Mouse (Mus musculus) forebrain, embryonic 11.5 days (tissue): ENCODE results near the gene B3galt1. TPM values are rescaled to one million over a fixed set of nuclear protein-coding genes. Genes with fewer than 3 reads are reported as not detected.

ENCODE experiments used
- ATAC-seq: fragments of 200-750 bp; cut with Nextera tagmentation; replicated peaks from 2 replicates; pipeline ENCODE4 v1.8.0; 2017; ENCODE audit warnings: moderate TSS enrichment; ENCODE audit not compliant: low FRiP score
- DNase-seq: peaks from one replicate; pipeline ENCODE4 v3.0.0-alpha.2; 2017; ENCODE audit warnings: low spot score
- H3K27ac ChIP-seq: fragments of 300-500 bp; sonication (generic); 2 replicates; pipeline ENCODE4 v1.5.1; 2014; ENCODE audit warnings: low read depth, low read length
- H3K27me3 ChIP-seq: fragments of 300-500 bp; sonication (generic); 2 replicates; pipeline ENCODE4 v1.6.1; 2014; ENCODE audit warnings: mild to moderate bottlenecking, low read length, mixed read lengths; ENCODE audit not compliant: control insufficient read depth, insufficient read depth
- H3K36me3 ChIP-seq: fragments of 300-500 bp; sonication (generic); 2 replicates; pipeline ENCODE4 v1.6.1; 2014; ENCODE audit warnings: mild to moderate bottlenecking, low read length, moderate library complexity, mixed read lengths; ENCODE audit not compliant: control insufficient read depth, insufficient read depth
- H3K4me1 ChIP-seq: fragments of 300-500 bp; sonication (generic); replicated peaks from 2 replicates; pipeline ENCODE4 v1.6.1; 2014; ENCODE audit warnings: low read length, mixed read lengths; ENCODE audit not compliant: control insufficient read depth, insufficient read depth
- H3K4me2 ChIP-seq: fragments of 300-500 bp; sonication (generic); 2 replicates; pipeline ENCODE4 v1.6.1; 2014; ENCODE audit warnings: low read depth, mild to moderate bottlenecking, low read length, moderate library complexity, mixed read lengths; ENCODE audit not compliant: severe bottlenecking
- H3K4me3 ChIP-seq: fragments of 300-500 bp; sonication (generic); 2 replicates; pipeline ENCODE4 v1.5.1; 2014; ENCODE audit warnings: low read depth, low read length
- H3K9ac ChIP-seq: fragments of 300-500 bp; sonication (generic); 2 replicates; pipeline ENCODE4 v1.6.1; 2014; ENCODE audit warnings: low read length
- H3K9me3 ChIP-seq: fragments of 300-500 bp; sonication (generic); 2 replicates; pipeline ENCODE4 v1.6.1; 2016; ENCODE audit warnings: low read length, mixed read lengths; ENCODE audit not compliant: control insufficient read depth
- WGBS: fragments of 180-500 bp; shearing (Covaris S2); extraction: QIAGEN DNeasy Blood & Tissue Kit; methylation state at CpG from one replicate; pipeline ENCODE4 v1.1.7; 2014; 5-methylcytosine and 5-hydroxymethylcytosine counted together
- polyA plus RNA-seq: library from polyadenylated mRNA; unstranded; fragments of >200 nt; fragmentation: Nextera tagmentation; extraction: Ambion mirVana; gene quantifications from 2 replicates; pipeline ENCODE4 v1.2.1, GENCODE M21; 2014

The B3galt1 gene
- polyA plus RNA-seq, 1 experiment from 2014 or later = 13.4 TPM

DNA sequence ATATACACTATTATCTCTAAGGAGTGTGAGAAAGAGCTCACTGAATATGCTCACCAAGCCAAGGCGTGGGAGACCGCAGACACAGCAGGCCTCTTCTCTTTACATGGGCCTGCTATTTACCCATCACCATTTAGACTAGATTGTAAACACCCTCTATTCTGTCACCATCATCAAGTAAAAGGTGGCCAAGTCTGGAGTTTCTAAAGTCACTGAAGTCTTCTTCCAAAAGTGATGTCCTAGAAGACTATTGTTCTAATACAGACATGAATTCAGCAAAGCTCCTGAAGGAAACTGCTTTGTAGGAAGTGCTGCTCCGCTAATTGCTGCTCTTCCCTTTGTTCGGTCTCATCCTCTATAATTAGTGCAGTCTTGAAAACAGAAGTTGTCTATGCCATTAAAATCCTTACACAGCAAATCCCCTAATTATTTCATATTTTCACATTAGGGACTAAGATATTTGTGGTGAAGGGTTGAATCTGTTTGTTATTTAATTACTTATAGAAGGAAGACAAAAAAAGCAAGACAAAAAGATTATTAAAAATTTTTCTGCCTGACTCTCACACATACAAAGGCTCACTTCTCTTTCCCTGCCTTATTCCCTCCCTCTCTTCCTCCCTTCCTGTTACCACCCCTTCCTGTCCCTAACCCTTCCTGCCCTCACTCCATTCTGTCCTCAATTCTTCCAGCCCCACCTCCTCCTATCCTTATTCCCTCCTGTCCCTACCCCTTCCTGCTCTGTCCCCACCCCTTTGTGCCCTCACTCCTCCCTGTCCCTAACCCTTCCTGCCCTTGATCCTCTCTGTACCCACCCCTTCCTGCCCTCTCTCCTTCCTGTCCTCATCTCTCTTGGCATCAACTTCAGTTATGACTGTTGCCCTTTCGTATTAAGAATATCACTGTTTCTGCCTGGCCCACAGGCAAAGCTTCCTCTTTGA lies 514.0 kb downstream of the B3galt1 start:
- H3K4me1 ChIP-seq = no peaks in the 10 kb centered on the region; the same call in 1 of the 2 replicates
- no peak overlapping the region for H3K9ac ChIP-seq
- H3K4me3 ChIP-seq = no peak overlapping the region
- no peaks in the 10 kb centered on the region for H3K9me3 ChIP-seq
- H3K4me2 ChIP-seq = no peak overlapping the region
- no peaks in the 10 kb centered on the region for H3K36me3 ChIP-seq
- H3K27me3 ChIP-seq = no peaks in the 10 kb centered on the region
- WGBS = 72% methylated on average over 5 of the region's 5 CpGs
- no peak overlapping the region for H3K27ac ChIP-seq
- DNase-seq (no peak), ATAC-seq (peak; percentile 15; the same call in 1 of the 2 replicates)

DNA sequence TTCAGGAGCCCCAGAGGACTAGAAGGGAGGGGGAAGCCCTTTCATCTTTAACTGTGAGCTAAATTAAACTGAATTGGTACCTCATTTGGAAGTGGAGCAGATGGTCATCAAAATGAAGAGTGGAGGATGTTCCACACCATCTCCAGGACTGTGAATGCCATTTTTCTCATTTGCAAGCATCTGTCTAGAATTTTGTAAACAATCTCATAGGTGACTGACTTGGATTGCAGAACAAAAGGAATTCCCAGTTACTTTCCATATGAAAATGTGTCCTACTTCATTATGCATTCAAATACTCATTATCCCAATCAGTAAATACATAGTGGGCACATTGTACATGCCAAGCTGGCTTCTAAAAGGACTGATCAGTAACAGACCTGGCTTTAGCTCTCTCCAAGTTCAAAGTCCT lies 515.2 kb downstream of the B3galt1 start:
- Histone ChIP-seq H3K27ac (no peak overlapping the region), H3K4me1 (no peaks in the 10 kb centered on the region; the same call in 1 of the 2 replicates), H3K36me3 (no peaks in the 10 kb centered on the region), H3K27me3 (no peaks in the 10 kb centered on the region), H3K4me3 (no peak overlapping the region), H3K9me3 (no peaks in the 10 kb centered on the region), H3K4me2 (no peak overlapping the region), H3K9ac (no peak overlapping the region)
- ATAC-seq (0 out of 2 replicates have a peak, but pooled peaks have one; percentile 33), DNase-seq (no peak)

- no peaks in the 10 kb centered on the region; the same call in 1 of the 2 replicates for H3K4me1 ChIP-seq
- H3K4me2 ChIP-seq = no peak overlapping the region
- H3K4me3 ChIP-seq = no peak overlapping the region
- WGBS = 75% methylated on average over 1 of the region's 1 CpGs
- no peak for ATAC-seq
- no peak for DNase-seq
- H3K27ac ChIP-seq = no peak overlapping the region
- no peaks in the 10 kb centered on the region for H3K36me3 ChIP-seq
- H3K27me3 ChIP-seq = no peaks in the 10 kb centered on the region
- no peak overlapping the region for H3K9ac ChIP-seq
- no peaks in the 10 kb centered on the region for H3K9me3 ChIP-seq
Observed at GRCm38 (mm10) chr2:68084483-68084882, 518.8 kb downstream of the B3galt1 start.

DNA sequence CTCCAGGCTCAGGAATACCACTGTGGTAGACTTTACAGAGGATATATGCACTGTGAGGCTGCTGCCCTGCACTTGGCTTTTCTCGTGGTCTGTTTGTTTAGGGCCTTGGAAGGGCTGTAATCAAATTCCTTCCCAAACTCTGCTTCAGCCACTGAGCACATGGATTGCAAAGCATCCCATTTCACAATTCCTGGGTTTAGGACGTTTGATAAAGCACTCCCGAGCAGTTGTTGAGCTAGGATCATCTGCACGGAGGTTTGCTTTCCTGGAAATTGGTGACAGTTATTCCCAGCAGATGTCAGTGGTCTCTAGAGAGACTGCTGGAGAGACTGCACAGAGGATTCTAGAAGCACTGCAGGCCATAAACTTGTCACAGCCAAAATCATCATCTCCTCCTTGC lies 520.4 kb downstream of the B3galt1 start:
- no peak overlapping the region for H3K9ac ChIP-seq
- H3K27ac ChIP-seq = no peak overlapping the region
- no peaks in the 10 kb centered on the region for H3K27me3 ChIP-seq
- 80% methylated on average over 4 of the region's 4 CpGs for WGBS
- H3K4me2 ChIP-seq = no peak overlapping the region
- no peaks in the 10 kb centered on the region for H3K36me3 ChIP-seq
- no peak for ATAC-seq
- no peaks in the 10 kb centered on the region; the same call in 1 of the 2 replicates for H3K4me1 ChIP-seq
- H3K9me3 ChIP-seq = no peaks in the 10 kb centered on the region
- H3K4me3 ChIP-seq = no peak overlapping the region
- DNase-seq = no peak

DNA sequence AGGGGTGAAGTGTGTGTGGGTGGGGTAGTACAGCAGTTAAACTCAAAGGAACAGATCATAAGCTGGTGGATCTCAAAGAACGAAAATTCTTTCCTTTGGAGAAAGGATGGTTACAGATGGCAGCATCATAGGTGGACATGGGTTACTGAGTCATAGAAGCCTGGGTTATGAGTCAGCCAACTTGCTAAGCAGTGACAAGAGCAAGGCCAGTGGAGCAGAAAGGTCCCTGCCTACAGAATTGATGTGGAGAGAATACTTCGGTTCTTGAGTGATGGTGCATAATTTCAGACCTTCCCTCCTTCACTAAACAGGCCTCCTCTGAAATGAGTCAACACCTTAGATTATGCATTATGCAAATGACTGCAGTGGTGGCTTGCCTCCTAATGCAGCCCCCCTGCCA lies 525.9 kb downstream of the B3galt1 start:
- Histone ChIP-seq H3K9me3 (no peaks in the 10 kb centered on the region), H3K4me3 (no peak overlapping the region), H3K4me2 (no peak overlapping the region), H3K4me1 (no peaks in the 10 kb centered on the region), H3K36me3 (no peaks in the 10 kb centered on the region), H3K27ac (no peak overlapping the region), H3K9ac (no peak overlapping the region), H3K27me3 (no peaks in the 10 kb centered on the region)
- DNase-seq (no peak), ATAC-seq (no peak)
- WGBS = 88% methylated on average over 2 of the region's 2 CpGs

DNA sequence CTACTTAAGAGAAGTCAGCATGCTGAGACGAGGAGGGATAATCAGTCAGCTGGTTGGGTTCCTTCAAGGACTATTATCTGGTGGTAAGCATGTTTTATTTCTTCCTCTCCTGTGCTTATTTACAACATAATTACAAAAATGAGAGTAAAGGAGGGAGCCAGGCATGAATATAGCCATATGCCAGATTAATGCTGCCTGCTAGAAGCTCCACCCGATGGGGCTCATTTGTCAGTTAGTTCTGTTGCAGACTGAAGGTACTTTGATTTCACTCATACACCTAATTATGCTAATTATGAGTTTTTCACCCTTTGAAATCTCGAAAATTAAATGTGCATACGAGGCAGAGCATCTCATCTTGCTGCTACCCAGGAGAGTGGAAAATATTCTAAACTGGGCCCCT lies 539.0 kb downstream of the B3galt1 start:
- Histone ChIP-seq H3K9me3 (no peaks in the 10 kb centered on the region), H3K27ac (no peak overlapping the region), H3K36me3 (no peaks in the 10 kb centered on the region), H3K4me2 (no peak overlapping the region), H3K4me1 (no peaks in the 10 kb centered on the region), H3K27me3 (no peaks in the 10 kb centered on the region), H3K4me3 (no peak overlapping the region), H3K9ac (no peak overlapping the region)
- 53% methylated on average over 4 of the region's 4 CpGs for WGBS
- DNase-seq (no peak), ATAC-seq (no peak)

GRCm38 (mm10) chr2:68118076-68118475 lies 552.4 kb downstream of the B3galt1 start:
- Histone ChIP-seq H3K9me3 (no peaks in the 10 kb centered on the region; the same call in 1 of the 2 replicates), H3K9ac (no peak overlapping the region), H3K27ac (no peak overlapping the region), H3K4me2 (no peak overlapping the region), H3K27me3 (no peaks in the 10 kb centered on the region), H3K4me3 (no peak overlapping the region), H3K4me1 (no peaks in the 10 kb centered on the region), H3K36me3 (no peaks in the 10 kb centered on the region)
- 73% methylated on average over 8 of the region's 8 CpGs for WGBS
- no peak for DNase-seq
- ATAC-seq = no peak

- 64% methylated on average over 6 of the region's 6 CpGs for WGBS
- ATAC-seq = no peak
Observed at GRCm38 (mm10) chr2:68124751-68125150, 559.1 kb downstream of the B3galt1 start.

GRCm38 (mm10) chr2:68141094-68141493 lies 575.4 kb downstream of the B3galt1 start:
- ATAC-seq = no peak

More at GRCm38 (mm10) chr2:68124751-68125150, 559.1 kb downstream of the B3galt1 start:
- Histone ChIP-seq H3K4me1 (no peaks in the 10 kb centered on the region), H3K4me3 (no peak overlapping the region), H3K36me3 (no peaks in the 10 kb centered on the region), H3K4me2 (no peak overlapping the region), H3K27ac (no peak overlapping the region), H3K9me3 (no peaks in the 10 kb centered on the region), H3K27me3 (no peaks in the 10 kb centered on the region), H3K9ac (no peak overlapping the region)
- no peak for DNase-seq

More at GRCm38 (mm10) chr2:68141094-68141493, 575.4 kb downstream of the B3galt1 start:
- Histone ChIP-seq H3K9ac (no peak overlapping the region), H3K9me3 (no peaks in the 10 kb centered on the region), H3K4me1 (no peaks in the 10 kb centered on the region), H3K4me2 (no peak overlapping the region), H3K4me3 (no peak overlapping the region), H3K27ac (no peak overlapping the region), H3K36me3 (no peaks in the 10 kb centered on the region), H3K27me3 (no peaks in the 10 kb centered on the region)
- WGBS = 85% methylated on average over 2 of the region's 2 CpGs
- DNase-seq = no peak
